Mouse (Mus musculus) stomach, postnatal 0 days (tissue): ENCODE measurements around the gene Fbln7. TPM values are rescaled to one million over a fixed set of nuclear protein-coding genes. Genes with fewer than 3 reads are reported as not detected.

ENCODE experiments used
- ATAC-seq: fragments of 200-750 bp; cut with Nextera tagmentation; 2 replicates; pipeline ENCODE4 v1.8.0; 2017; ENCODE audit not compliant: low FRiP score, low TSS enrichment
- DNase-seq: peaks from one replicate; pipeline ENCODE4 v3.0.0-alpha.2; 2016; ENCODE audit warnings: low spot score
- H3K27ac ChIP-seq: fragments of 300-500 bp; sonication (generic); replicated peaks from 2 replicates; pipeline ENCODE4 v1.5.1; 2014; ENCODE audit warnings: mild to moderate bottlenecking, control low read depth
- H3K27me3 ChIP-seq: fragments of 300-500 bp; sonication (generic); 2 replicates; pipeline ENCODE4 v1.6.1; 2014; ENCODE audit warnings: low read length; ENCODE audit not compliant: control insufficient read depth, insufficient read depth
- H3K36me3 ChIP-seq: fragments of 300-500 bp; sonication (generic); 2 replicates; pipeline ENCODE4 v1.6.1; 2014; ENCODE audit warnings: low read length, mixed read lengths; ENCODE audit not compliant: control insufficient read depth, insufficient read depth
- H3K4me1 ChIP-seq: fragments of 300-500 bp; sonication (generic); replicated peaks from 2 replicates; pipeline ENCODE4 v1.6.1; 2014; ENCODE audit warnings: antibody characterized with exemption; ENCODE audit not compliant: control insufficient read depth, insufficient read depth
- H3K4me2 ChIP-seq: fragments of 300-500 bp; sonication (generic); replicated peaks from 2 replicates; pipeline ENCODE4 v1.6.1; 2014; ENCODE audit warnings: low read depth, mild to moderate bottlenecking, control low read depth, moderate library complexity
- H3K4me3 ChIP-seq: fragments of 300-500 bp; sonication (generic); 2 replicates; pipeline ENCODE4 v1.5.1; 2014; ENCODE audit warnings: low read depth, low read length, control low read depth
- H3K9ac ChIP-seq: fragments of 300-500 bp; sonication (generic); 2 replicates; pipeline ENCODE4 v1.6.1; 2014; ENCODE audit warnings: mild to moderate bottlenecking, low read length, control low read depth, mixed read lengths
- H3K9me3 ChIP-seq: fragments of 300-500 bp; sonication (generic); 2 replicates; pipeline ENCODE4 v1.6.1; 2016; ENCODE audit warnings: low read length; ENCODE audit not compliant: control insufficient read depth
- CTCF ChIP-seq: IDR thresholded peaks from 2 replicates; pipeline ENCODE4 v1.5.1; 2016; ENCODE audit warnings: antibody characterized with exemption, low read depth, mild to moderate bottlenecking, moderate library complexity
- EP300 ChIP-seq: optimal IDR thresholded peaks from 2 replicates; pipeline ENCODE3; 2016; ENCODE audit warnings: antibody characterized with exemption
- WGBS: fragments of 180-500 bp; shearing (Covaris S2); extraction: QIAGEN DNeasy Blood & Tissue Kit; methylation state at CpG from one replicate; pipeline ENCODE4 v1.1.7; 2014; 5-methylcytosine and 5-hydroxymethylcytosine counted together
- polyA plus RNA-seq: library from polyadenylated mRNA; unstranded; fragments of >200 nt; fragmentation: Nextera tagmentation; extraction: Ambion mirVana; gene quantifications from 2 replicates; pipeline ENCODE4 v1.2.1, GENCODE M21; 2015

Fbln7 gene
- polyA plus RNA-seq, 1 experiment from 2014 or later = 2.5 TPM

DNA sequence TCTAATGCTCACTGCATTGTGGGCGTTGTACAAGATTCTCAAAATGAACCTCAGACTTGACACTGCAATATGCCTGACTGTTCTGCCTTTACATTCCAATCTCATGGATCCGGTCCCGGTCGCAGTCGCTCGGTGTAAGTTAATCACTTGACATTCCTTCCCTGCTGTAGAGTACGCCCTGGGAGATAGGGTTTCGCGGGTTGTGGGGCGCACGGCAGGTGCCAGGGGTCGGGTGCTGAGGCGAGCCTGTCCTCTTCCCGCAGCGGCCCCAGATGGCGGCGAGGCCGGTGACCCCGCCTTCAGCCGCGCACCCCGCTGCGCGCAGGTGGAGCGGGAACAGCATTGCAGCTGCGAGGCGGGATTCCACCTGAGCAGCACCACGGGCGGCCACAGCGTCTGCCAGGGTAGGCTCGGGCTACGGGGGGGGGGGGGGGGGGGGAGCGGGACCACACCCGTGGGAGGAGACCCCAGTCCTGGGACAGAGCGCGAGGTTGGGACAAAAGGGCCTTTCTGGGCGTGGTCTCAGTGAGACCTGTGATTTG is 29.5 kb downstream of the Fbln7 start:
- WGBS = 5% methylated on average over 29 of the region's 37 CpGs
- Histone ChIP-seq H3K36me3 (no peaks in the 10 kb centered on the region), H3K4me3 (peak overlapping the region; percentile 34), H3K9me3 (no peaks in the 10 kb centered on the region), H3K4me2 (peak overlapping the region; percentile 66), H3K4me1 (no peaks in the 10 kb centered on the region), H3K27ac (no peak overlapping the region), H3K27me3 (no peaks in the 10 kb centered on the region), H3K9ac (no peak overlapping the region)
- DNase-seq = peak; percentile 45
- no peak for TF ChIP-seq CTCF
- TF ChIP-seq EP300 = no peak
- peak; percentile 57 for ATAC-seq

DNA sequence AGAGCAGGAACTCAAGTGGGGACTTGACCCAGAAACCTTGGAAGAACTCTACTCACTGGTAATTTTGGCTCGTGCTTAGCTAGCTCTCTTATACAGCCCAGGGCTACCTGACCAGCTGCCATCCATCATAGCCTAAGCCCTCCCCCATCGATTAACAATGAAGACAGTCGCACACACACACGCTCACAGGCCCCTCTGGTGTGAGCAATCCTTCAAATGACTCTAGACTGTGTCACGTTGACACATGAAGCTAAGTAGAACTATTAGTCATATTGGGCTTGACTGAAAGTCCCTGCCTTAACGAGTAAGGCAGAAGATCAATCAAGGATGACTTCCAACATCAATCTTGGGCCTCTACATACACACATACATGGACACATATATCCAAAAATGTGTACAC is 40.1 kb downstream of the Fbln7 start:
- no peaks in the 10 kb centered on the region for H3K36me3 ChIP-seq
- H3K9ac ChIP-seq = no peak overlapping the region
- DNase-seq (no peak), ATAC-seq (no peak)
- 0 out of 2 replicates have a peak, but pooled peaks cover 6% of the 10 kb centered on the region for H3K9me3 ChIP-seq
- no peak overlapping the region for H3K4me3 ChIP-seq
- H3K4me1 ChIP-seq = no peaks in the 10 kb centered on the region
- no peak overlapping the region for H3K4me2 ChIP-seq
- no peaks in the 10 kb centered on the region for H3K27me3 ChIP-seq
- H3K27ac ChIP-seq = no peak overlapping the region
- TF ChIP-seq CTCF = no peak
- TF ChIP-seq EP300 = no peak
- WGBS = 52% methylated on average over 6 of the region's 6 CpGs

DNA sequence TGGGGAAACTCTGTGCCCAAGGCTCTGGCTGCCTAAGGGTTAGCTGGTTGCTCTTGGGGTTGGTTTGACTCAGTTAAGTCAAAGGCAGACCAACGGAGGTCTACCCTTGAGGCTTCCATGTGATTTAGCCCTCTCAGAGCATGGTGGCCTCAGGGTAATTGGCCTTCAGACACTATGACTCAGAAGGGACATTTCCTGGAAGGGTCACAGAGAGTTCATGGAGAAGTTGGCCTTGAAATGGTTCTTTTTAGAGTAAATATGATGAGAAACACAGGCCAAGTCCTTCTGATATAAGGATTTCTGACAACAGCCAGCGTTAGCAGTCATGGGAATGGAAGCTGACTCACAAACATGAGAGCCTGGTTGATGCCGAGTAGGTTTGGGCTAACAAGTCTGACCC is 40.9 kb downstream of the Fbln7 start:
- H3K4me1 ChIP-seq = no peaks in the 10 kb centered on the region
- no peaks in the 10 kb centered on the region for H3K27me3 ChIP-seq
- H3K4me2 ChIP-seq = no peak overlapping the region
- no peak overlapping the region for H3K27ac ChIP-seq
- TF ChIP-seq CTCF (no peak), EP300 (no peak)
- no peaks in the 10 kb centered on the region for H3K36me3 ChIP-seq
- no peak for ATAC-seq
- no peak for DNase-seq
- no peak overlapping the region for H3K4me3 ChIP-seq
- 0 out of 2 replicates have a peak, but pooled peaks cover 6% of the 10 kb centered on the region for H3K9me3 ChIP-seq
- H3K9ac ChIP-seq = no peak overlapping the region
- 62% methylated on average over 3 of the region's 3 CpGs for WGBS

DNA sequence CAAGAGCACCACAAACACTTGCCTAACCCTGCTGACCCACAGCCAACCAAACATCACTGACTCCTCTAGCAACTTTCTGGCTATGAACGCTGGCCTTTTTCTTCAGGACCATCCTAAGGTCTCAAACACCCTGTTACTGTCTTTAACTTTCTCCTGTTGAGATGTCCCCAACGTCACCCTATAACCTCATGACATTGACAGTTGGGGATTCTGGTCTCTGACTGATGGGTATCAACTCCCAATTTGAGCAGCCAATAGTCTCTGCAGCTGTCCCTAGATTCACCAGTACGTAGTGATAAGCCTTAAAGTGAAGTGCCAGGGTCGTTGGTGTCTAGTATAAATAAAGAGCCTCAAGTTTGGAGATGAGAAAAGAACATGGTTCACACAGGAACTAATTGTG is 52.2 kb downstream of the Fbln7 start:
- ATAC-seq = no peak
- no peak for DNase-seq
- no peak for TF ChIP-seq EP300
- H3K4me3 ChIP-seq = no peak overlapping the region
- no peaks in the 10 kb centered on the region for H3K36me3 ChIP-seq
- no peak overlapping the region for H3K27ac ChIP-seq
- WGBS = 76% methylated on average over 4 of the region's 4 CpGs
- no peaks in the 10 kb centered on the region for H3K4me1 ChIP-seq
- H3K9ac ChIP-seq = no peak overlapping the region
- no peaks in the 10 kb centered on the region for H3K27me3 ChIP-seq
- H3K4me2 ChIP-seq = no peak overlapping the region
- no peaks in the 10 kb centered on the region for H3K9me3 ChIP-seq

DNA sequence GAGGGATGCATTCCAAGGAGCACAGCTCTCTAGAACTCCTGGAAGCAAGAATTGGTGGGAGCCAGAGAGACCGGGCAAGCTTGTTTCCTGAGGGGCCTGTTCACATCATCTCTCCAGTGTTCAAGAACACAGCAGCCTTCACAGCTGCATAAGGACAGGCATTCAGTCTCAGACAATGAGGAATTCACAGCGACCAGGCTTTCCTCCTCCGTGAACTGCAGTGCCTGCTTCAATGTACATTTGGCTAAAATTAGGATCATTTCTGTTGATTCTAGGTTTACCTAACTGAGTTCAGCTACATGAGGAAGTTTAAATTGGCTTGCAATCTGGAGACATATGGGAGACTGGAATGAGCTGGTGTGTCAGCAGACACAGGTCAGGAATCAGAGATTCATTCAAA is 53.7 kb downstream of the Fbln7 start:
- Histone ChIP-seq H3K9ac (no peak overlapping the region), H3K27me3 (no peaks in the 10 kb centered on the region), H3K4me3 (no peak overlapping the region), H3K4me2 (no peak overlapping the region), H3K27ac (no peak overlapping the region), H3K36me3 (no peaks in the 10 kb centered on the region), H3K4me1 (no peaks in the 10 kb centered on the region), H3K9me3 (no peaks in the 10 kb centered on the region)
- no peak for DNase-seq
- WGBS = 38% methylated on average over 3 of the region's 3 CpGs
- no peak for ATAC-seq
- TF ChIP-seq CTCF = no peak
- no peak for TF ChIP-seq EP300

DNA sequence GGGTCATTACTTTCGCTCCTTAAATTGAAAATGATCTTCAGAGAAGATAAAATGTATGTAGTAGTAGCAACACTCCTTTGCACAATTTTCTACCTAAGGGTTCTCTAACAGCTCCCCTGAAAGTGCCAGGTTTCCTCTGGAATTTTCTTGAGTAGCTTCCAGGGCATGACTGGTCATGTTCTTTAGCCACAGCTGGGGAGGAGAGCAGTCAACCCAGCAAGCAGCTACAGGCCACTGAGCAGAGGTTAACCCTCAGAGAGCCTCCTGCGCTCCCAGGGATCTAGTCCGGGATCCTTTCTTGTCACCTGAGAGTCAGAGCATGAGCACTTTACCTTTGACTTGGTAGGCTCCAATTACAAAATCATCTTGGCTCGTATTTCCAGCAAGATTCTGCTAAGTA is 62.0 kb downstream of the Fbln7 start:
- H3K27ac ChIP-seq = no peak overlapping the region
- TF ChIP-seq CTCF = no peak
- no peak for TF ChIP-seq EP300
- no peaks in the 10 kb centered on the region for H3K27me3 ChIP-seq
- no peaks in the 10 kb centered on the region for H3K9me3 ChIP-seq
- ATAC-seq = no peak
- H3K4me3 ChIP-seq = no peak overlapping the region
- DNase-seq = no peak
- H3K4me1 ChIP-seq = no peaks in the 10 kb centered on the region
- WGBS = 81% methylated on average over 4 of the region's 4 CpGs
- no peak overlapping the region for H3K4me2 ChIP-seq
- no peak overlapping the region for H3K9ac ChIP-seq
- H3K36me3 ChIP-seq = no peaks in the 10 kb centered on the region
